Mouse (Mus musculus) MEL (cell line): ENCODE data around the gene Rftn1. TPM values are rescaled to one million over a fixed set of nuclear protein-coding genes. Genes with fewer than 3 reads are reported as not detected.

ENCODE experiments used
- DNase-seq: peaks from one replicate; pipeline ENCODE4 v3.0.0; 2011; ENCODE audit warnings: low read depth, low spot score
- H3K27ac ChIP-seq: 2 replicates; pipeline ENCODE4 v1.5.1; 2012; ENCODE audit warnings: low read depth, mild to moderate bottlenecking, control low read depth, low read length, moderate library complexity; ENCODE audit not compliant: control insufficient read depth
- H3K27me3 ChIP-seq, 2 experiments: fragments of 150-350 bp in 1 of 2; sonication (generic) in 1 of 2; 2 replicates each; pipeline ENCODE4 v1.6.1; 2012; ENCODE audit warnings: low read length in 2 of 2, mild to moderate bottlenecking in 2 of 2, improper control_type of control experiment in 1 of 2, moderate library complexity in 1 of 2; ENCODE audit not compliant: insufficient read depth in 2 of 2, control insufficient read depth in 1 of 2
- H3K36me3 ChIP-seq, 2 experiments: 2 replicates each; pipeline ENCODE4 v1.6.1; 2012 to 2014; ENCODE audit warnings: low read length in 2 of 2, improper control_type of control experiment in 1 of 2, inconsistent platforms in 1 of 2, mild to moderate bottlenecking in 1 of 2; ENCODE audit not compliant: insufficient read depth in 2 of 2, control insufficient read depth in 1 of 2
- H3K4me1 ChIP-seq, 2 experiments: fragments of 150-350 bp in 1 of 2; sonication (generic) in 1 of 2; 2 replicates each; pipeline ENCODE4 v1.6.1; 2012; ENCODE audit warnings: low read length in 2 of 2, improper control_type of control experiment in 1 of 2, mild to moderate bottlenecking in 1 of 2; ENCODE audit not compliant: insufficient read depth in 2 of 2, control insufficient read depth in 1 of 2
- H3K4me3 ChIP-seq, 2 experiments: fragments of 150-350 bp in 1 of 2; sonication (generic) in 1 of 2; 2 replicates each; pipeline ENCODE4 v1.5.1; 2012; ENCODE audit warnings: low read depth in 2 of 2, low read length in 2 of 2, mild to moderate bottlenecking in 2 of 2, moderate library complexity in 2 of 2, control low read depth in 1 of 2, improper control_type of control experiment in 1 of 2; ENCODE audit not compliant: control insufficient read depth in 1 of 2, insufficient read depth in 1 of 2
- H3K79me2 ChIP-seq: 2 replicates; pipeline ENCODE4 v1.6.1; 2012; ENCODE audit warnings: mild to moderate bottlenecking, low read length, moderate library complexity; ENCODE audit not compliant: control insufficient read depth, poor library complexity, insufficient read depth
- H3K9ac ChIP-seq: 2 replicates; pipeline ENCODE4 v1.6.1; 2012; ENCODE audit warnings: low read depth, mild to moderate bottlenecking, control low read depth, low read length, moderate library complexity; ENCODE audit not compliant: control insufficient read depth, poor library complexity, severe bottlenecking
- H3K9me3 ChIP-seq: fragments of 150-350 bp; sonication (generic); replicated peaks from 2 replicates; pipeline ENCODE4 v1.6.1; 2012; ENCODE audit warnings: mild to moderate bottlenecking, low read length, improper control_type of control experiment, moderate library complexity; ENCODE audit not compliant: insufficient read depth
- BHLHE40 ChIP-seq: IDR thresholded peaks from 2 replicates; pipeline ENCODE4 v1.6.1; 2012; ENCODE audit warnings: low read depth, mild to moderate bottlenecking, inconsistent platforms, low read length, improper control_type of control experiment, borderline replicate concordance
- CTCF ChIP-seq, 3 experiments: IDR thresholded peaks in 2 of 3; conservative IDR thresholded peaks in 1 of 3; 2 replicates each; pipeline ENCODE4 v1.5.1; 2011 to 2012; ENCODE audit warnings: low read length in 3 of 3, low read depth in 2 of 3, mild to moderate bottlenecking in 2 of 3, improper control_type of control experiment in 1 of 3, inconsistent platforms in 1 of 3, mixed read lengths in 1 of 3, moderate library complexity in 1 of 3; ENCODE audit not compliant: control insufficient read depth in 1 of 3, insufficient read depth in 1 of 3, poor library complexity in 1 of 3, severe bottlenecking in 1 of 3
- E2F4 ChIP-seq: IDR thresholded peaks from 2 replicates; pipeline ENCODE4 v1.6.1; 2011; ENCODE audit warnings: low read depth, low read length, improper control_type of control experiment, borderline replicate concordance
- ELF1 ChIP-seq: IDR thresholded peaks from 2 replicates; pipeline ENCODE4 v1.6.1; 2014; ENCODE audit warnings: low read depth, mild to moderate bottlenecking, inconsistent platforms, low read length, improper control_type of control experiment, moderate library complexity
- EP300 ChIP-seq, 2 experiments: IDR thresholded peaks; 2 replicates each; pipeline ENCODE4 v1.6.1; 2011; ENCODE audit warnings: improper control_type of control experiment in 2 of 2, low read length in 2 of 2, low read depth in 1 of 2, mild to moderate bottlenecking in 1 of 2
- ETS1 ChIP-seq: IDR thresholded peaks from 2 replicates; pipeline ENCODE4 v1.6.1; 2012; ENCODE audit warnings: low read depth, mild to moderate bottlenecking, inconsistent platforms, low read length, improper control_type of control experiment, moderate library complexity
- GATA1 ChIP-seq: IDR thresholded peaks from 2 replicates; pipeline ENCODE4 v1.6.1; 2011; ENCODE audit warnings: low read depth, low read length, improper control_type of control experiment
- HCFC1 ChIP-seq: IDR thresholded peaks from 2 replicates; pipeline ENCODE4 v1.6.1; 2012; ENCODE audit warnings: low read depth, mild to moderate bottlenecking, inconsistent platforms, low read length, improper control_type of control experiment, moderate library complexity
- MAFK ChIP-seq: IDR thresholded peaks from 2 replicates; pipeline ENCODE4 v1.6.1; 2011; ENCODE audit warnings: low read depth, mild to moderate bottlenecking, low read length, improper control_type of control experiment, borderline replicate concordance
- MAZ ChIP-seq: IDR thresholded peaks from 2 replicates; pipeline ENCODE4 v1.6.1; 2012; ENCODE audit warnings: low read depth, mild to moderate bottlenecking, inconsistent platforms, low read length, improper control_type of control experiment
- MEF2A ChIP-seq: IDR thresholded peaks from 2 replicates; pipeline ENCODE4 v1.6.1; 2014; ENCODE audit warnings: low read depth, mild to moderate bottlenecking, inconsistent platforms, low read length, improper control_type of control experiment; ENCODE audit not compliant: poor library complexity, insufficient replicate concordance, severe bottlenecking; ENCODE audit errors: extremely low read depth
- RAD21 ChIP-seq: IDR thresholded peaks from 2 replicates; pipeline ENCODE4 v1.6.1; 2011; ENCODE audit warnings: mild to moderate bottlenecking, low read depth, low read length, improper control_type of control experiment
- RCOR1 ChIP-seq: IDR thresholded peaks from 2 replicates; pipeline ENCODE4 v1.6.1; 2012; ENCODE audit warnings: low read depth, mild to moderate bottlenecking, inconsistent platforms, low read length, improper control_type of control experiment
- SIN3A ChIP-seq: IDR thresholded peaks from 2 replicates; pipeline ENCODE4 v1.6.1; 2012; ENCODE audit warnings: low read length, improper control_type of control experiment, inconsistent platforms
- TAL1 ChIP-seq: IDR thresholded peaks from 2 replicates; pipeline ENCODE4 v1.6.1; 2012; ENCODE audit warnings: mild to moderate bottlenecking, inconsistent platforms, low read length, moderate library complexity, mixed read lengths
- TCF12 ChIP-seq: IDR thresholded peaks from 2 replicates; pipeline ENCODE4 v1.6.1; 2014; ENCODE audit warnings: low read depth, mild to moderate bottlenecking, inconsistent platforms, low read length, improper control_type of control experiment, moderate library complexity
- USF1 ChIP-seq: IDR thresholded peaks from 2 replicates; pipeline ENCODE4 v1.6.1; 2014; ENCODE audit warnings: low read depth, mild to moderate bottlenecking, inconsistent platforms, low read length, improper control_type of control experiment, moderate library complexity
- USF2 ChIP-seq, 2 experiments: IDR thresholded peaks; 2 replicates each; pipeline ENCODE4 v1.6.1; 2011 to 2012; ENCODE audit warnings: improper control_type of control experiment in 2 of 2, low read length in 2 of 2, borderline replicate concordance in 1 of 2, inconsistent platforms in 1 of 2, low read depth in 1 of 2, mild to moderate bottlenecking in 1 of 2; ENCODE audit not compliant: insufficient read depth in 1 of 2
- ZC3H11A ChIP-seq: IDR thresholded peaks from 2 replicates; pipeline ENCODE4 v1.6.1; 2012; ENCODE audit warnings: low read depth, mild to moderate bottlenecking, inconsistent platforms, low read length, improper control_type of control experiment
- ZMIZ1 ChIP-seq: IDR thresholded peaks from 2 replicates; pipeline ENCODE4 v1.6.1; 2012; ENCODE audit warnings: low read depth, mild to moderate bottlenecking, inconsistent platforms, low read length, improper control_type of control experiment, moderate library complexity
- ZNF384 ChIP-seq: IDR thresholded peaks from 2 replicates; pipeline ENCODE4 v1.6.1; 2012; ENCODE audit warnings: low read depth, mild to moderate bottlenecking, inconsistent platforms, low read length, improper control_type of control experiment
- polyA plus RNA-seq, 2 experiments: library from polyadenylated mRNA; stranded (reverse) in 1 of 2; unstranded in 1 of 2; fragments of >175 nt in 1 of 2; fragments of >200 nt in 1 of 2; gene quantifications; 2 replicates each; pipeline versions ENCODE4 v1.2.1 to v1.2.4; 2012; ENCODE audit warnings: low replicate concordance in 2 of 2, low read depth in 1 of 2; ENCODE audit not compliant: insufficient read length in 2 of 2, insufficient read depth in 1 of 2, missing spikeins in 1 of 2
- total RNA-seq: library from RNA; depleted of rRNA; stranded (reverse); fragments of 300-350 nt; gene quantifications from 2 replicates; pipeline ENCODE4 v1.2.3, GENCODE M21; 2012

Gene Rftn1
- total and polyA plus RNA-seq, 3 experiments, result 70.2 to 76.1 TPM; not detected in 1

DNA sequence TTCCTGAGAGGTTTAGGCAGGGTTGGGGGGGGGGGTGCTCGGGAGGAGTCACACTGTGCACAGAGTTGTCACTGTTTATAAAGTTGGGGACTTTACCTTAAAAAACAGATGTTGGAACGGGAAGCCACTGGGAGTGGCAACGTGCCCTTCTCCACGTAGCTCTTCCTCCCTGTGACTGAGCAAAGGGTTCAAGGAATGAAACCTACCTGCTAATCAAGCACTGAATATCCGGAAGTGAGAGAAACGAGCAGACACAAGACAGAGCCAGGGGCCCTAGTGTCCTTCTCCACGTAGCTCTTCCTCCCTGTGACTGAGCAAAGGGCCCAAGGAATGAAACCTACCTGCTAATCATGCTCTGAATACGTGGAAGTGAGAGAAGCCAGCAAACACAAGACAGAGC is 47.9 kb downstream of the Rftn1 start:
- TF ChIP-seq EP300 (IDR thresholded peaks at IDR 0.05; ENCODE audit: low read depth in 1 of 2, low read length in 2 of 2), result no peak
- no peak for TF ChIP-seq ZC3H11A
- TF ChIP-seq SIN3A, result no peak
- TF ChIP-seq ZMIZ1, result no peak
- no peak for TF ChIP-seq E2F4
- TF ChIP-seq MEF2A, result no peak
- TF ChIP-seq RAD21, result no peak
- no peak for TF ChIP-seq MAZ
- no peak for TF ChIP-seq HCFC1
- TF ChIP-seq USF2 (IDR thresholded peaks at IDR 0.05; ENCODE audit: borderline replicate concordance in 1 of 2, insufficient read depth in 1 of 2, low read depth in 1 of 2, low read length in 2 of 2), result no peak
- TF ChIP-seq MAFK, result no peak
- TF ChIP-seq TAL1, result no peak
- no peak for TF ChIP-seq USF1
- no peak for TF ChIP-seq GATA1
- Histone ChIP-seq H3K9me3 (no peaks in the 10 kb centered on the region), H3K79me2 (no peaks in the 10 kb centered on the region)

DNA sequence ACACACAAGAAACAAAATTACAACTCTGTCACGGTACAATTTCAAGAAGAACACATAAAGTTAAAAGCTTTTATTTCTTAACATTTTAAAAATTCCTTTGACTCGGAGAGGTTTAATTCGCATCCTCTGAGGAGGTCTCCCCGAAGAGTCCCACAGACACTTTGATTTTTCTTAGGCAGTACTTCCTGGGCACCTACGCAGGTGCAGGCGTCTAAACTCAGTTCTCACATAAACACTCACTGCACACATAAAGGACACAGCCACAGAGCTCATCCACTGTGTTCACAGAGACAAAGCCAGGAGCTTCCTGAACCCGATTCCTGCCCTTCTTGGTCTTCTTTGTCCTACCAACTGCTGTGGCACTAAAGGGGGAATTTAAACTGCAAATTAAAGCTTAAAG is 48.3 kb downstream of the Rftn1 start:
- TF ChIP-seq ZC3H11A, result no peak
- TF ChIP-seq TCF12, result no peak
- no peak for TF ChIP-seq EP300 (IDR thresholded peaks at IDR 0.05; ENCODE audit: low read depth in 1 of 2, low read length in 2 of 2)
- no peak for TF ChIP-seq USF1
- no peak for TF ChIP-seq CTCF (IDR thresholded peaks at IDR 0.05 in 2 of 3, conservative IDR thresholded peaks at IDR 0.05 in 1 of 3; ENCODE audit: control insufficient read depth in 1 of 3, insufficient read depth in 1 of 3, low read depth in 2 of 3, low read length in 3 of 3, poor library complexity in 1 of 3, severe bottlenecking in 1 of 3)
- no peak for TF ChIP-seq ETS1
- TF ChIP-seq BHLHE40, result no peak
- TF ChIP-seq RCOR1, result no peak
- TF ChIP-seq SIN3A, result no peak
- TF ChIP-seq MEF2A, result no peak
- TF ChIP-seq ZNF384, result no peak
- TF ChIP-seq RAD21, result no peak
- no peak for TF ChIP-seq ELF1
- peaks cover 0 to 18% of the 10 kb centered on the region in 2 experiments; a peak in 3 of 4 replicates for H3K36me3 ChIP-seq
- no peak overlapping the region for H3K9ac ChIP-seq
- no peaks in the 10 kb centered on the region for H3K27me3 ChIP-seq
- DNase-seq, result no peak
- H3K27ac ChIP-seq, result no peak overlapping the region
- no peak overlapping the region for H3K4me3 ChIP-seq
- no peaks in the 10 kb centered on the region for H3K79me2 ChIP-seq
- H3K4me1 ChIP-seq, result 0 out of 4 replicates have a peak, but pooled peaks cover 0 to 4% of the 10 kb centered on the region in 2 experiments
- H3K9me3 ChIP-seq, result no peaks in the 10 kb centered on the region

More for the DNA sequence above, 47.9 kb downstream of the Rftn1 start:
- H3K36me3 ChIP-seq, result peaks cover 0 to 18% of the 10 kb centered on the region in 2 experiments; a peak in 2 of 4 replicates
- no peak overlapping the region for H3K27ac ChIP-seq
- no peak overlapping the region for H3K9ac ChIP-seq
- no peak overlapping the region for H3K4me3 ChIP-seq
- DNase-seq, result no peak
- H3K4me1 ChIP-seq, result 0 out of 4 replicates have a peak, but pooled peaks cover 0 to 2% of the 10 kb centered on the region in 2 experiments
- no peaks in the 10 kb centered on the region for H3K27me3 ChIP-seq
